Mouse (Mus musculus) MEL (cell line): ENCODE measurements around the gene Olfr578. TPM values are rescaled to one million over a fixed set of nuclear protein-coding genes. Genes with fewer than 3 reads are reported as not detected.

Source experiments
- DNase-seq: peaks from one replicate; pipeline ENCODE4 v3.0.0; 2011; ENCODE audit warnings: low read depth, low spot score
- H3K27ac ChIP-seq: 2 replicates; pipeline ENCODE4 v1.5.1; 2012; ENCODE audit warnings: low read depth, mild to moderate bottlenecking, control low read depth, low read length, moderate library complexity; ENCODE audit not compliant: control insufficient read depth
- H3K27me3 ChIP-seq, 2 experiments: fragments of 150-350 bp in 1 of 2; sonication (generic) in 1 of 2; 2 replicates each; pipeline ENCODE4 v1.6.1; 2012; ENCODE audit warnings: low read length in 2 of 2, mild to moderate bottlenecking in 2 of 2, improper control_type of control experiment in 1 of 2, moderate library complexity in 1 of 2; ENCODE audit not compliant: insufficient read depth in 2 of 2, control insufficient read depth in 1 of 2
- H3K36me3 ChIP-seq, 2 experiments: 2 replicates each; pipeline ENCODE4 v1.6.1; 2012 to 2014; ENCODE audit warnings: low read length in 2 of 2, improper control_type of control experiment in 1 of 2, inconsistent platforms in 1 of 2, mild to moderate bottlenecking in 1 of 2; ENCODE audit not compliant: insufficient read depth in 2 of 2, control insufficient read depth in 1 of 2
- H3K4me1 ChIP-seq, 2 experiments: fragments of 150-350 bp in 1 of 2; sonication (generic) in 1 of 2; 2 replicates each; pipeline ENCODE4 v1.6.1; 2012; ENCODE audit warnings: low read length in 2 of 2, improper control_type of control experiment in 1 of 2, mild to moderate bottlenecking in 1 of 2; ENCODE audit not compliant: insufficient read depth in 2 of 2, control insufficient read depth in 1 of 2
- H3K4me3 ChIP-seq, 2 experiments: fragments of 150-350 bp in 1 of 2; sonication (generic) in 1 of 2; 2 replicates each; pipeline ENCODE4 v1.5.1; 2012; ENCODE audit warnings: low read depth in 2 of 2, low read length in 2 of 2, mild to moderate bottlenecking in 2 of 2, moderate library complexity in 2 of 2, control low read depth in 1 of 2, improper control_type of control experiment in 1 of 2; ENCODE audit not compliant: control insufficient read depth in 1 of 2, insufficient read depth in 1 of 2
- H3K79me2 ChIP-seq: 2 replicates; pipeline ENCODE4 v1.6.1; 2012; ENCODE audit warnings: mild to moderate bottlenecking, low read length, moderate library complexity; ENCODE audit not compliant: control insufficient read depth, poor library complexity, insufficient read depth
- H3K9ac ChIP-seq: 2 replicates; pipeline ENCODE4 v1.6.1; 2012; ENCODE audit warnings: low read depth, mild to moderate bottlenecking, control low read depth, low read length, moderate library complexity; ENCODE audit not compliant: control insufficient read depth, poor library complexity, severe bottlenecking
- H3K9me3 ChIP-seq: fragments of 150-350 bp; sonication (generic); replicated peaks from 2 replicates; pipeline ENCODE4 v1.6.1; 2012; ENCODE audit warnings: mild to moderate bottlenecking, low read length, improper control_type of control experiment, moderate library complexity; ENCODE audit not compliant: insufficient read depth
- CHD1 ChIP-seq: IDR thresholded peaks from 2 replicates; pipeline ENCODE4 v1.6.1; 2012; ENCODE audit warnings: low read depth, mild to moderate bottlenecking, inconsistent platforms, low read length, improper control_type of control experiment
- CHD2 ChIP-seq: IDR thresholded peaks from 2 replicates; pipeline ENCODE4 v1.6.1; 2011; ENCODE audit warnings: low read length, improper control_type of control experiment
- E2F4 ChIP-seq: IDR thresholded peaks from 2 replicates; pipeline ENCODE4 v1.6.1; 2011; ENCODE audit warnings: low read depth, low read length, improper control_type of control experiment, borderline replicate concordance
- ELF1 ChIP-seq: IDR thresholded peaks from 2 replicates; pipeline ENCODE4 v1.6.1; 2014; ENCODE audit warnings: low read depth, mild to moderate bottlenecking, inconsistent platforms, low read length, improper control_type of control experiment, moderate library complexity
- EP300 ChIP-seq, 2 experiments: IDR thresholded peaks; 2 replicates each; pipeline ENCODE4 v1.6.1; 2011; ENCODE audit warnings: improper control_type of control experiment in 2 of 2, low read length in 2 of 2, low read depth in 1 of 2, mild to moderate bottlenecking in 1 of 2
- ETS1 ChIP-seq: IDR thresholded peaks from 2 replicates; pipeline ENCODE4 v1.6.1; 2012; ENCODE audit warnings: low read depth, mild to moderate bottlenecking, inconsistent platforms, low read length, improper control_type of control experiment, moderate library complexity
- HCFC1 ChIP-seq: IDR thresholded peaks from 2 replicates; pipeline ENCODE4 v1.6.1; 2012; ENCODE audit warnings: low read depth, mild to moderate bottlenecking, inconsistent platforms, low read length, improper control_type of control experiment, moderate library complexity
- JUND ChIP-seq: IDR thresholded peaks from 2 replicates; pipeline ENCODE4 v1.6.1; 2011; ENCODE audit warnings: low read depth, mild to moderate bottlenecking, improper control_type of control experiment, low read length
- MAFK ChIP-seq: IDR thresholded peaks from 2 replicates; pipeline ENCODE4 v1.6.1; 2011; ENCODE audit warnings: low read depth, mild to moderate bottlenecking, low read length, improper control_type of control experiment, borderline replicate concordance
- MAX ChIP-seq: IDR thresholded peaks from 2 replicates; pipeline ENCODE4 v1.6.1; 2011; ENCODE audit warnings: low read length, improper control_type of control experiment
- MXI1 ChIP-seq: IDR thresholded peaks from 2 replicates; pipeline ENCODE4 v1.6.1; 2011; ENCODE audit warnings: mild to moderate bottlenecking, low read depth, low read length, improper control_type of control experiment
- NELFE ChIP-seq: IDR thresholded peaks from 2 replicates; pipeline ENCODE4 v1.6.1; 2011; ENCODE audit warnings: low read depth, low read length, improper control_type of control experiment
- NRF1 ChIP-seq: IDR thresholded peaks from 2 replicates; pipeline ENCODE4 v1.6.1; 2014; ENCODE audit warnings: low read depth, mild to moderate bottlenecking, inconsistent platforms, low read length, improper control_type of control experiment, moderate library complexity; ENCODE audit not compliant: poor library complexity, insufficient read depth, severe bottlenecking
- RAD21 ChIP-seq: IDR thresholded peaks from 2 replicates; pipeline ENCODE4 v1.6.1; 2011; ENCODE audit warnings: mild to moderate bottlenecking, low read depth, low read length, improper control_type of control experiment
- RCOR1 ChIP-seq: IDR thresholded peaks from 2 replicates; pipeline ENCODE4 v1.6.1; 2012; ENCODE audit warnings: low read depth, mild to moderate bottlenecking, inconsistent platforms, low read length, improper control_type of control experiment
- SMC3 ChIP-seq: IDR thresholded peaks from 2 replicates; pipeline ENCODE4 v1.6.1; 2011; ENCODE audit warnings: low read depth, low read length, improper control_type of control experiment
- TBP ChIP-seq: IDR thresholded peaks from 2 replicates; pipeline ENCODE4 v1.8.0; 2011; ENCODE audit warnings: low read depth, low read length, improper control_type of control experiment
- UBTF ChIP-seq: IDR thresholded peaks from 2 replicates; pipeline ENCODE4 v1.6.1; 2012; ENCODE audit warnings: low read depth, mild to moderate bottlenecking, inconsistent platforms, low read length, improper control_type of control experiment, moderate library complexity, borderline replicate concordance; ENCODE audit not compliant: insufficient read depth
- ZC3H11A ChIP-seq: IDR thresholded peaks from 2 replicates; pipeline ENCODE4 v1.6.1; 2012; ENCODE audit warnings: low read depth, mild to moderate bottlenecking, inconsistent platforms, low read length, improper control_type of control experiment
- ZKSCAN1 ChIP-seq: IDR thresholded peaks from 2 replicates; pipeline ENCODE4 v1.6.1; 2012; ENCODE audit warnings: low read depth, mild to moderate bottlenecking, inconsistent platforms, low read length, improper control_type of control experiment, moderate library complexity
- polyA plus RNA-seq, 2 experiments: library from polyadenylated mRNA; stranded (reverse) in 1 of 2; unstranded in 1 of 2; fragments of >175 nt in 1 of 2; fragments of >200 nt in 1 of 2; gene quantifications; 2 replicates each; pipeline versions ENCODE4 v1.2.1 to v1.2.4; 2012; ENCODE audit warnings: low replicate concordance in 2 of 2, low read depth in 1 of 2; ENCODE audit not compliant: insufficient read length in 2 of 2, insufficient read depth in 1 of 2, missing spikeins in 1 of 2
- total RNA-seq: library from RNA; depleted of rRNA; stranded (reverse); fragments of 300-350 nt; gene quantifications from 2 replicates; pipeline ENCODE4 v1.2.3, GENCODE M21; 2012; rRNA removed

Gene Olfr578
- total RNA-seq (not detected in 2 replicates), polyA plus RNA-seq (not detected)

DNA sequence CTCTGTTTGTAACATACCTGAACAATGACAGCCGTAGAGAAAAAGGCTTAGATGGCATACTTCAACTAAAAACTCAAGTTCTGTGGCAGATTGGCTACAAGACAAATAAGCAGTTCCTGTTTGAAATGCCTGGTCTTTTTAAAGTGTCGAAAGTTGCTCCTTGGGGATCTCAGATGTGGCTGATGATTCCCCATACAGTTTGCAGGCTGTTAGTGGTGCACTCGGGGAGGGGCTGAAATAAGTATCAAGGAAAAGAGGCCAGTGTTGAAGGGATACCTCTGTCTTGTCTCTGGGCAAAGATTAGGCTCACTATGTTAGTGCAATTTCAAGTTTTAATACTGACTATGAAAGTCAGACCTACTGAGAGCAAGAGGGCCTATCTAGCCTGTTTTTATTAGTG, at the start of gene Olfr578:
TSS of gene Olfr578 (minus strand) at position 101 of the 400 bp plus-strand sequence.
- H3K27ac ChIP-seq: no peak within 1 kb of the TSS
- no peak for DNase-seq

DNA sequence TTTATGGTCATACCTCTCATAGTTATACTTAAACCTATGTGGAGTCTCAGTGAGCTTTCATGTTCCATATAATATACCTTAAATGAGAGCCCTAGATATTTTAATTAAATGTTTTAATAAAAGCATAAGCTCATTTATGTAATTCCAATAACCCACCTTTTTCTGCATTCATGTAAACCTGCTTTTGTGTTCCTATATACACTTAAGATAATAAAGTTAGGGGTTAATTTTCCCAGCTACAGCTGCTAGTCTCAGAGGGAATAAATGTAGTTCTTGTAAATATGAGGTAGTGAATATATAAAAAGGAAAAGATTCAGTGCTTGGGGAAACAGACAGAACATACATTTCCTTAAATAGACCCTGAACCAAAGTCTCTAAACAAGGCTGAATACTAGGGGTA, 48.6 kb upstream of the Olfr578 start, which contains the start of gene Olfr582:
TSS of gene Olfr582 (plus strand) at position 301 of the 400 bp plus-strand sequence.
- Histone ChIP-seq H3K4me1 (no peaks in the 10 kb centered on the region), H3K79me2 (no peaks in the 10 kb centered on the region), H3K27me3 (no peaks in the 10 kb centered on the region), H3K27ac (no peak within 1 kb of the TSS), H3K9me3 (no peaks in the 10 kb centered on the region), H3K4me3 (no peak within 1 kb of the TSS), H3K36me3 (no peaks in the 10 kb centered on the region), H3K9ac (no peak within 1 kb of the TSS)
- TF ChIP-seq EP300 (IDR thresholded peaks at IDR 0.05; ENCODE audit: low read depth in 1 of 2, low read length in 2 of 2): no peak
- no peak for TF ChIP-seq SMC3
- no peak for DNase-seq

More for the DNA sequence above, at the start of gene Olfr578:
- H3K79me2 ChIP-seq: no peaks in the 10 kb centered on the region
- H3K36me3 ChIP-seq: no peaks in the 10 kb centered on the region
- H3K9me3 ChIP-seq: no peaks in the 10 kb centered on the region
- no peak within 1 kb of the TSS for H3K9ac ChIP-seq
- TF ChIP-seq MAX: no peak
- TF ChIP-seq ETS1: no peak
- no peak for TF ChIP-seq UBTF
- no peak for TF ChIP-seq EP300 (IDR thresholded peaks at IDR 0.05; ENCODE audit: low read depth in 1 of 2, low read length in 2 of 2)
- TF ChIP-seq ELF1: no peak
- TF ChIP-seq NELFE: no peak
- no peak for TF ChIP-seq ZC3H11A
- no peak for TF ChIP-seq ZKSCAN1
- TF ChIP-seq RAD21: no peak
- TF ChIP-seq CHD1: no peak
- TF ChIP-seq HCFC1: no peak
- TF ChIP-seq E2F4: no peak
- no peak for TF ChIP-seq NRF1
- TF ChIP-seq MXI1: no peak
- no peak for TF ChIP-seq CHD2
- no peak for TF ChIP-seq JUND
- TF ChIP-seq MAFK: no peak
- no peak for TF ChIP-seq TBP
- TF ChIP-seq SMC3: no peak
- no peak for TF ChIP-seq RCOR1
- H3K27me3 ChIP-seq: no peaks in the 10 kb centered on the region
- H3K4me3 ChIP-seq: no peak within 1 kb of the TSS
- H3K4me1 ChIP-seq: no peaks in the 10 kb centered on the region
